Mouse (Mus musculus) brown adipose tissue, adult 24 weeks (tissue): Measurements from ENCODE around the gene Dcst2. TPM values are rescaled to one million over a fixed set of nuclear protein-coding genes. Genes with fewer than 3 reads are reported as not detected.
A peak's percentile ranks its signal among the peaks of the same experiment; 100 is the strongest.

Source experiments
- H3K27ac ChIP-seq: fragments of 200-500 bp; replicated peaks from 2 replicates; pipeline ENCODE4 v1.5.1; 2012; ENCODE audit warnings: low read depth, mild to moderate bottlenecking, low read length
- H3K4me1 ChIP-seq: fragments of 200-500 bp; 2 replicates; pipeline ENCODE4 v1.6.1; 2012; ENCODE audit warnings: low read length, mixed read lengths; ENCODE audit not compliant: control insufficient read depth, insufficient read depth, insufficient read length
- H3K4me3 ChIP-seq: fragments of 200-500 bp; 2 replicates; pipeline ENCODE4 v1.5.1; 2012; ENCODE audit warnings: low read depth, mild to moderate bottlenecking, low read length, moderate library complexity; ENCODE audit not compliant: insufficient read depth
- polyA plus RNA-seq: library from polyadenylated mRNA; stranded (reverse); fragments of >200 nt; gene quantifications from 2 replicates; pipeline ENCODE4 v1.2.4, GENCODE M21; 2012; ENCODE audit not compliant: missing spikeins, insufficient read depth, insufficient read length

Dcst2 gene
- polyA plus RNA-seq, 1 experiment = 1.2 TPM

DNA sequence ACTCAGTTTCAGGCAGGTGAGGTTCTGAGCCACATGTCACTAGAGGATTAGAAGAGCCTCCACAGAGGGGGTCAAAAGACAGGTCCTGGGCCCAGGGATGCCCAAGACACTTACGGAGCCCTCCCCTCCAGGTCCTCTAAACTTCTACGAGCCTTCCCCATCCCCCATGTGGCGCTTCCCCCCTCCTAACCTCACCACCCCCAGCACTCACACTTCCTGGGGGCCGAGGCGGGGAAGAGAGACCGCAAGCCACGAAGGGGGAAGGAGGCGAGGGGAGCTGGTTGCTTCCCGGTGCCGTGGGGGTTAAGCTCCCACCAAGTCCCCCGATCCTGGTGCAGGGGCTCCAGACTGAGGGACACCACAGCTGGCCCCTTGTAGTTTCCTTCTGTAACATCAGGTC lies 23.7 kb downstream of the Dcst2 start:
- peak overlapping the region; percentile 91; the same call in 1 of the 2 replicates for H3K27ac ChIP-seq
- no peak overlapping the region for H3K4me3 ChIP-seq
- peaks cover 25% of the 10 kb centered on the region for H3K4me1 ChIP-seq

DNA sequence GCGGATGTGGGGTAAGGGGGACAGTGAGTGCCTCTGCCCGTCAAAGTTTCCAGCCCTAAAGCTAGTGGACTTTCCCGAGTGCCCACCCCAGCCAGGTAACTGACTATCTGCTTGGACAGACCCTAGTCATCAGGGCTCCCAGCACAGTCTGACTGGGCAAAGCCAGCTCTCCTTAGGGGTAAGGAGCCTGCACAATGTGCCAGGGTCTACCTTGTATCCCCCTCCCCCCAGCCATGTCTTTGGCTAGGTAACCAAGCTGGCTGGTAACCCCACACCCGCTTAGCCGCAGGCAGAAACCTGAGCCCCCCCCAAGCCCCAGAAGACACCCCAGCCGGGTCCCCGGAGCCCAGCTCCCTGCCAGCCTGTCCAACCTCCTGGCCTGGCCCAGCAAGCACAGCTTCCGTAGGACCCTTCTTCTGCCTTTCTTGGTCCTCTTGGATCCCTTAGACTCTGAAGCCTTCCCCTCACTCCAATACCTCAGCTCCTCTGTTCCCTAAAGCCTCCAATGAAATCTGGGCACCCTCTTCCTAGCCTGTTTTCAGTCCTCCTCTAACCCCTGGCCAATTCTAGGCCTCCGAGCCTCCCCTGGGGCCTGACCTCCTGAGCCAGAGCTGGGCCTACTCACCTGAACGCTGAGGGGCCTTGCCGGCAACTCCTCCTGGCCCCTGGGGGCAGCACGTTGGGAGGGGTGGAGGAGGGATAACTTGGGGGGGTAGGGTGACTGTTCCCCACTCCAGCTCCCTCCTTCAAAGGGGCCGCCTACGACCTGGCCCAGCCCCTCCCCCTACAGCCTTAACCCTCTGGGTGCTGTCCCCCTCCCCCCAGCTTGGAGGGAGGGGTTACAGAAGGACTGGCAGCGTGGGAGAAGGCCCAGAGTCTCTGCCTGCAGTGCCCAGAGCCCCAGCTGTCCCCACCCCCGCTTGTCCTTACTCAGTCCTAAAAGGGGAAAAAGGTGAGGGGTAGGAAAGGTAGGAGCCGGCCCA lies 25.0 kb downstream of the Dcst2 start:
- Histone ChIP-seq H3K27ac (peak overlapping the region; percentile 91), H3K4me1 (peaks cover 25% of the 10 kb centered on the region), H3K4me3 (peak overlapping the region; percentile 56)

DNA sequence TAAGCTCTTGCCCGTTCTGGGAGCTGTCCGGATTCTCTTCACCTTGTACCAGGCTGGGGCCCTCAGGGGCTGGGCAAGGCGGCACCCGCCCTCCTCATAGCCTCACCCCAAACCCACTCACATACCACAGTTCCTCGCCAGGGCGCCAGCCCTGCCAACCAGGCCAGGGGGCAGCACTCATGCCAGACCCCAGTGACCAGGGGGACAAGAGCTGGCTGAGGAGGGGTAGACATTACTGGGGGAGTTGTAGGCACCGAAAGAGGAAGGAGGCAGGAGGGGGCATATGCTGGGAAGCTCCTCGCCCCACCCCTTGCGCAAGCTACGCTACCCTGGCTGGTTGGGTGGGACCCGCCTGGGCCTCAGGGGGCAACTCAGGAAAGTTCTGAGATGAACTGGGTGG lies 25.9 kb downstream of the Dcst2 start:
- H3K4me3 ChIP-seq = peak overlapping the region; percentile 56
- H3K27ac ChIP-seq = peak overlapping the region; percentile 91
- peaks cover 22% of the 10 kb centered on the region for H3K4me1 ChIP-seq

DNA sequence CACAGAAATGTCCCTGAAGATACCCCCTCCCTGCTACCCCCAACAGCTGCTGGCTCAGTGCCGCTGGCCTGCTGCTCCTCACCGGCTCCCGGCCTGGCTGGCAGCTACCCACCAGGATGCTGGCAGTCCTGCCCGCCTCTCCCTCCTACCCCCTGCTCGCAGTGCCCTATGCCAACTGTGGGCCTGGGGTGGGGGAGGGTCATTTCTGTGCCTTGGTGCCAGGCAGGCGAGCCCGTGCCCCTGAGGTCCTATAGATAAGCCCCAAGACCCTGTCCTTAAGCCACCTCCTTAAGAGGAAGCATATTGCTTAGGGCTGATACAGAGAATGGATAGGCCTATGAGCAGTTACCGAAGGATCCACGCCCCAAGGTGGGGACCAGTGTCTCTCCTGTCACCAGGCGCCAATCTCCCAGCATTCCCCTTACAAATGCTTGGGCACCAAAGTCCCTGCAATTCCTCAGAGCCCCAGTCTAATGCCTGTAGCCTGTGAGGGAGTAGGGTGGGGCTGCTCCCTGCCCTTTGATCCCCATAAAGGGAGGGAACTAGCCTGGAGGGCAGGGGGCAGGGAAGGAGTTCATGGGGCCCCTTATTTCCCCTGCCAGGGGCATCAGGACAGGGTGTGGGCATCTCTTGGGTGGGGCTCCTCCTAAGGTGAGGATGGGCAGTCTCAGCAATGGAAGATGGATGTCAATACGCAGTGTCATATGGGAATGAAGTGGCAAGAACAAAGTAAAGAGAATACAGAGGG lies 26.5 kb downstream of the Dcst2 start:
- Histone ChIP-seq H3K27ac (peak overlapping the region; percentile 91), H3K4me1 (peaks cover 22% of the 10 kb centered on the region), H3K4me3 (peak overlapping the region; percentile 56)

DNA sequence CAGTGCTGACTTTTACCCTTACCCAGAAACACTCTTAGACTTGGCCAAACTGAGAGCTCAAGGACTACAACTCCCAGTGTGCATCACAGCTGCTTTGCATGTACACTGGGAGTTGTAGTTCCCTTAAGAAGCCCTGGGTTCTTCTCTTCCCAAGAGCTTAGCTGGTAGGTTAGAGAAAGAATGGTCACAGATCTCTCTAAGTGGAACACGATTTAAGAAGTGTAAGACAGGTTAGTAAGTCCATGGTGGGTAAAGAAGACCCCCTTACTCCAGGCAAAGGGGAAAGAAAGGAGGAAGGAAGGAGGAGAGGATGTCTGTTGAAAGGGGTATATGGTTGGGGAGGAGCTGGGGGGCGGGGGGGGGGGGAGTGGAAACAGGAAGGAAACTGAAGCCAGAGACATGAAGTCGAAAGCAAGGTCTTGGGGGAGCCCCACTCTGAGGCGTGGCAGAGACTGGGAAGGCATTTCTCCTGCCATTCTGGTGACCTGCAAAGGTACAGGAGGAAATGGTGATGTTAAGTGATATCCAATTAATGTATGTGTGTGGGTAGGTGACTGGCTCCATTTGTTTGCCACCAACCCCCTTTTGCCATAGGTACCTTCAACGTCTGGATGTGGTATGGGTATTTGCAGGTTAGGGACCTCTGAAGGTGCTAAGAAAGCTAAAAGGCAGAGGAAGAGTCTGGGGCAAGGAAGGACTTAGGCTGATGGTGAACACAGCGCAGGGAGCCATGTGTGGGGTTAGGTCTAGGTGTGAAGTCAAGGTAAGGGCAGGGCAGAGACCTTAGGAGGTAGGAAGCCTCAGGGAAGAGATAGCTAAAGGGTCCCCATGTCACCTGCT lies 27.3 kb downstream of the Dcst2 start:
- Histone ChIP-seq H3K4me1 (peaks cover 16% of the 10 kb centered on the region), H3K4me3 (no peak overlapping the region), H3K27ac (peak overlapping the region; percentile 91)

DNA sequence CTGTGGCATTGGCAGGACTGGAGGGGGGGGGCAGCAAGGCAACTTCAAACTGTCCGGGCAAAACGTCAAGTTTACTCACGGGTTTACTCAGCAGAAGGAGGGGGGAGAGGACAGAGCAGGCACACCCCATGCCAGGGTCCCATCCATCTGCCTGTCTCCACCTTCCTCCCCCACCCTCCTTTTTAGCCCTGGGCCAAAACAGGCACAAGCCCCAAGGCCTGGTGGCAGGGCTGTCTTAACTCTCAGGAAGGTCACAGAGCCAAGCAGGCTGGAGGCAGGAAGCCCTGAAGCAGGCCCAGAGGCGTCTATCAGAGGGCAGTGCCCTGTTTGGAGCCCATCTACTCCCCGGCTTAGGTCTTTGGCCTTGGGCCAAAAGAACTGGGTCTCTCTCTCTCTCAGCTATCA lies 28.3 kb downstream of the Dcst2 start:
- peak overlapping the region; percentile 35; the same call in 1 of the 2 replicates for H3K4me3 ChIP-seq
- H3K4me1 ChIP-seq = peaks cover 11% of the 10 kb centered on the region
- peak overlapping the region; percentile 85 for H3K27ac ChIP-seq

DNA sequence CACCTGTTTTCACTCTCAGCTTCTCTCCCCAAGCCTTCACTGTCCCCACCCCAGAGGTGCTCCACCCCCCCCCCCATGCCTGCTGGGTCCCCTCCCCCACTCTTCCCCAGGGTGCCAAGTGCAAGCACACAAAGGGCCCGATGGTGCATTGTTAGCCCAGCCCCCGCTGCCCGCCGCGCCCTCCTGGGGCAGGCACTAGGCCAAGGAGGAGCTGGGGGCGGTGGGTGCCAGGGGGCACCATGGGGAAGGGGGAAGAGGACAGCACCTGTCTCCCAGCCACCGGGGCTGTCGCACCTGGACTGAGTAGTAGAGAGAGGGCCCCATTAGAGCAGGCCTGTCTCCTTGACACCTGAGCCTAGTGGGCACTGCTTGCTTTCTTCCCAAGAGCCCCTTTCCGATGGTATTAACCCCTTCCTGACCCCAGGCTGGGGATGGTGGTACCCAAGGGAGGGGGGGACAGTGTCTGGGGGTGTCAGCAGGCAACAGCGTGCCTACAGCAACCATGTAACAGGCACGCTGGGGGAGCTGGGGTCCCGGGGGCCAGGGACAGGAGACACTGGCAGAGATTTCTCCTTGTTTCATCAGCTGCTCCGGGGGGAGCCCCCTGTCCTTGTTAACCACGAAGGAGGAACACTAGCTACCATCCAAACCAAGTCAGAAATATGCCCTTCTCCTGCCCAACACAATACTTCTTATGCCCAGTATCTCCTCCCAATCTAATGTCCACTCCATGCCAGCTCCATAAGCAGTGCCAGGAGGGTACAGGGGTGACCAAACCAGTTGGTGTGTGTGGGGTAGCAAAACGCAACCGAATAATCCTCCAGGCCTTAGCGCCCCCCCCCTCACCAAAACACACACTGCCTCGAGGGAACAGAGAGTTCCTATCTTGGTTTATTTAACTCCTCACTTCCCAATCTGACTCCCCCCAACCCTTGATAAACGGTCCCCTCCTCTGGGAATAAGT lies 29.2 kb downstream of the Dcst2 start:
- peak overlapping the region; percentile 93 for H3K27ac ChIP-seq
- H3K4me3 ChIP-seq = peak overlapping the region; percentile 82
- peaks cover 11% of the 10 kb centered on the region for H3K4me1 ChIP-seq

DNA sequence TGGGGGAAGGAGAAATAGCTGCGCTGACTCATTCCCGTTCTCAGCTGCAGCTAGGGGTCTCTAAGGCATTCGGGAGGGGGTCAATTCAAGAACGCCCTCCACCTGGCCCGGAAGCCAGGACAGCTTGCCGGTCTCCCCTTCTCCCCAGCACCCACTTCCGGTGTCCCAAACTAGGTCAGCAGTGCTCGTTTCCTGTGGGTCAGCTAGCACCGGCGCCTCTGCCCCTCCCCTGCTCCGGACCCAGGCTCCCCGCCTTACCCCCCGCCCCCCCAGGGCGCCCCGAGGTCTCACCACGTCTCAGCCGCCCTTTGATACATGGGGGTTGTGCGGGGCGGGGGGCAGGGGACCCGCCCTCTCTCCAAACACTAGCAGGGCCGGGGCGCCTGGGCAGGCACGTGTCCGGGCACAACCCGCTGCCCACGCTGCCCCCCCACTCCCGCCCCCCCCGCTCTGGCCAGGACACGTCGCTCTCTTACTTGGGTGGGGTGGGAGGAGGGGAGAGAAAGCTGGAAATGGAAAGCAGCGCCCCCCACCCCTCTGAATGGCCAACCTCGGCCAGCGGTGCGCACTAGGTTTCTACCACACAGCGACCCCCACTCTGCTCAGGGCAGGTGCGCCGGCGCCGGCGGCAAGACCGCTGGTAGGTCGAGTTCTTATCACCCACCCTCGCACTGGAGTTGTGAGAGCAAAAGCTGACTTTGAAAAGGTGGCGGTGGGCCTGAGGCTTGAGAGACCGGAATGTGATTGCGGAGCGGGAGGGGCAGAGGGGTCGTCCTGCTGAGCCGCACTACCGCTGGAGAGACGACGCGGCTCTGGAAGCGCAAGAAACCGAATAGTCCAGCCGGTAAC lies 30.1 kb downstream of the Dcst2 start:
- Histone ChIP-seq H3K4me1 (peaks cover 11% of the 10 kb centered on the region), H3K4me3 (peak overlapping the region; percentile 82), H3K27ac (peak overlapping the region; percentile 93)

DNA sequence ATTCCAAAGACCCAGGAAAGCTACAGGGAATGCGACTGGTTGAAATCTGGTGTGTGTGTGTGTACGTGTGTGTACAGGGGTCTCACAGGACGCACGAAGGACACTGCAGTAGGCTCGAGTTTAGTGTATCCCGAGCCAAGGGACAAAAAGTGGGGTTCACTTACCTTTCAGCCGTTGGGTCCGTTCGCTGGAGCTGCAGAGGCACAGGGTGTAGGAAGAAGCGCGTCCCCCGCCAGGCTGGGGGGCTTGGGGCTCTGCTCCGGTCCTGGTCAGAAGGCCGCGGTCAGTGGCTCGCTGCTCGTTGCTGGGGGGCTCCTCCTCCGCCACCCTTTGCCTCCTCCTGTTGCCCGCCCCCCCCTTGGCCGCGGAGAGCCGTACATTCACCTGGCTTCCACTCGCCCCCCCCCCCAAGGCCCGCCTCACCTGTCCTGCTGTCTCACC lies 31.1 kb downstream of the Dcst2 start:
- H3K27ac ChIP-seq = peak overlapping the region; percentile 76
- H3K4me1 ChIP-seq = peaks cover 11% of the 10 kb centered on the region; the same call in 1 of the 2 replicates
- peak overlapping the region; percentile 78 for H3K4me3 ChIP-seq

DNA sequence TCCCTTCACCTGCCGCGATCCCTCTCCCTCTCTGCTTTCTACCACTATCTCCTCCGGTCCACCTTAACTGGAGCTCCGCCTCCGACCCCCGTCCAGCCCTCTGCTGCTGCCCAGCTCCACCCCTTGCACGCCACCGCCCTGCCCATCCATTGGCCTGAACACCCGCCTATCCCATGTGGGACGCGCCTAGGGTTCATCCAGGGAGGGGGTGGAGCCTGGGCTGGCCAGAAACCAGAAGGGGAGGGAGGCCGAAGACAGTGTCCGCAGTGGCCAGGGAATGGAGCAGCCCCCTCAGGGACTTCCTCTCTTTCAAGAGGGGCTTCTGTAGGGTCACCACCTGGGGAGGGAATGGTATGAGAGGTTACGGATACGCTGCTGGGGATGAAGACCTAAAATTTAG lies 31.8 kb downstream of the Dcst2 start:
- H3K27ac ChIP-seq = peak overlapping the region; percentile 96
- H3K4me1 ChIP-seq = peaks cover 9% of the 10 kb centered on the region; the same call in 1 of the 2 replicates
- H3K4me3 ChIP-seq = peak overlapping the region; percentile 82

DNA sequence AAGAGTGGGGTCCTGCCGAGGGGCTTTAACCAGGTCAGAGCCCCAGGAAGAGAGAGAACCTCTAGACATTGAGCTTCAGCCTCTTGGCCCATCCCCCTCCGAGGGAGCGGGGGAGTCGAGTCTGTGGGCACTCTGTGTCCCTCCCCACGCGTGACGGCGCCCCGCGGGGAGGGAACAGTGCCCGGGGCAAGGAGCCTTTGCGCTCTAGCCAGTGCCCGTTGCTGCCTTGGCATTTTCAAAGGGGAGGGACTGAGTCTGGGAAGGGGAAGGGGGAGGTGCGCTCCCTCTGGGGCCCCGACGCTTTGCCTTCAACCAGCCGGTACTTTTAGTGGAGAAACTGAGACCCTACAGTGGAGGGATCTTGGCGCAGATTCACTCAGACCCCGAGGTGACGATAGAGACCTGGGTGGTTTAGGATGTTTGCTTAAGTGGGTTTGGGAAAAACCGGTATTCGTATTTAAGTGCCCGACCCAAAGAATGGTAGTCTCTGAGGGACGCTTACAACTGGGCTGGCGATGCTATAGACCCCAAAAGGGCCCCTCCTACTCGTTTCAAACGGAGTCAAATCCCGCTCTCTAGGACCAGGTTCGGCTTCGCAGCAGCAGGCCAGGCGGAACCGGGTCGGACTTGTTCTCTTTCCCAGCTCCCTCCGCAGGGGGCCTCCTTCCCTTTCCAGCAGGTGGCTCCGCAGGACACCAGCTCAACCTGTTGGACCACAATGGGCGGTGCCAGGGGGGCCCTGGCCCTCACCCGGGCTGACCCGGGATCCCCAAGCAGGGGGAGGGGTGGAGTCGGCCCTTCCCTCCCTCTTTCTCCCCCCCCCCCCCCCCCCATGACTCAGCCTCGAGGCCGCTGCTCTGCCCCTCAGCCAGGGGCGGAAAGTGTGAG lies 32.5 kb downstream of the Dcst2 start, which contains the start of gene Zbtb7b:
Gene Zbtb7b, minus strand, starts transcription at position 771 of the 888 bp plus-strand sequence.
- H3K27ac ChIP-seq = peak within 1 kb of the TSS; percentile 92
- H3K4me1 ChIP-seq = peaks cover 7% of the 10 kb centered on the region; the same call in 1 of the 2 replicates
- peak within 1 kb of the TSS; percentile 70 for H3K4me3 ChIP-seq

DNA sequence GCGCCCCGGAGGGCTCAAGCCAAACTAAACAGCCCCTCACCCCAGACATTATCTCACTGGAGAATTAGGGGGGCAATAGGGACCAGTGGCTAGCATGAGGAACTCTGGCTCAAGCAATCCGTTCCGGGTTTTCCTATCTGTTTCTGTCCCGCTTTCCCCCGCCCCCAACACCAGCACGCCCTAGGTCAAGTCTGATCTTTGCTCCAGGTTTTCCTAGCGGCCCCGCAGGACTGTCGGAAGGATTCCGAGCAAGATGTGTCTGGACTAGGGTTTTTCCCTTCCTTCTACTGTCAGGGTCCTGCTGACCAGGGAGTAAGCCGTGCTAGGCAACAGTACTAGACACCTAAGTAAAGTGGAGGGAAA lies 33.1 kb downstream of the Dcst2 start:
- Histone ChIP-seq H3K4me1 (peaks cover 1% of the 10 kb centered on the region; the same call in 1 of the 2 replicates), H3K27ac (peak overlapping the region; percentile 92), H3K4me3 (peak overlapping the region; percentile 70)
